Mouse (Mus musculus) left cerebral cortex, postnatal 36 days (tissue): ENCODE measurements around the gene Pafah1b1. TPM values are rescaled to one million over a fixed set of nuclear protein-coding genes. Genes with fewer than 3 reads are reported as not detected.

Experiments
- DNase-seq, 2 experiments: peaks; one replicate each; pipeline ENCODE4 v3.0.0; 2021 to 2022; ENCODE audit warnings: low spot score in 2 of 2, mixed read lengths in 1 of 2
- intact Hi-C: fragments of 180-260 bp; cut with DNase I; formaldehyde crosslinking; loops from one replicate; pipeline ENCODE4 v1.15.1; 2025
- total RNA-seq, 2 experiments: library from RNA; stranded (reverse); gene quantifications; 2 replicates each; pipeline ENCODE4 v1.2.3; 2021

Pafah1b1 gene
- total RNA-seq, 2 experiments from 2014 or later: 389 to 402 TPM

- intact Hi-C loops: loop anchor here (5.0 kb wide), 2 partner anchors 133 to 193 kb away; partner anchors contain the start of genes Mettl16 and Mnt
- DNase-seq: no peak
Observed at GRCm38 (mm10) chr11:74638791-74639411, 85.6 kb downstream of the Pafah1b1 start.

GRCm38 (mm10) chr11:74637971-74638790, 86.3 kb downstream of the Pafah1b1 start:
- intact Hi-C loops: loop anchor here (5.0 kb wide), 2 partner anchors 134 to 194 kb away; partner anchors contain the start of genes Mettl16 and Mnt
- DNase-seq: peak; percentile 74 to 82

DNA sequence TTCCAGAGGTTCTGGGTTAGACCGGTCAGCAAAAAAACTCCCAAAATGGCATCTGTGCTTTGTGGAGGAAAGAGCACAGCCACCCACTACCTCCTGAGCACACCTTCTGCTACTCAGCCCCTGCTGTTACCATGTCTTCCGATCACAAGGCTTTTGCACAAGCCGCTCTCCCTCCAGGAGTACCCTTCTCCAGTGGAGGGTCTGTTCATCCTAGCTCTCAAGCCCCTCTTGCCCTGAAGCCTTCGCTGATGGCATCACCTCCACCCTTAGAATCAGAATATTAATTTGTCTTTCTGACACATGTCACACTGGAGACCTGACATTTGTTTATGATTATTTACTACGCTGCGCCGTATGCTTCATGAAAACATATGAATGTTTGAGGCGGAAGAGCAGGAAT, 87.0 kb downstream of the Pafah1b1 start:
- no peak for DNase-seq
- intact Hi-C loops: loop anchor here (5.0 kb wide), 2 partner anchors 135 to 195 kb away; partner anchors contain the start of genes Mettl16 and Mnt

GRCm38 (mm10) chr11:74634490-74635275, 89.8 kb downstream of the Pafah1b1 start:
- peak; percentile 46 to 65 for DNase-seq
- intact Hi-C loops: loop anchor here (5.0 kb wide), 2 partner anchors 138 to 198 kb away; partner anchors contain the start of genes Mettl16 and Mnt

DNA sequence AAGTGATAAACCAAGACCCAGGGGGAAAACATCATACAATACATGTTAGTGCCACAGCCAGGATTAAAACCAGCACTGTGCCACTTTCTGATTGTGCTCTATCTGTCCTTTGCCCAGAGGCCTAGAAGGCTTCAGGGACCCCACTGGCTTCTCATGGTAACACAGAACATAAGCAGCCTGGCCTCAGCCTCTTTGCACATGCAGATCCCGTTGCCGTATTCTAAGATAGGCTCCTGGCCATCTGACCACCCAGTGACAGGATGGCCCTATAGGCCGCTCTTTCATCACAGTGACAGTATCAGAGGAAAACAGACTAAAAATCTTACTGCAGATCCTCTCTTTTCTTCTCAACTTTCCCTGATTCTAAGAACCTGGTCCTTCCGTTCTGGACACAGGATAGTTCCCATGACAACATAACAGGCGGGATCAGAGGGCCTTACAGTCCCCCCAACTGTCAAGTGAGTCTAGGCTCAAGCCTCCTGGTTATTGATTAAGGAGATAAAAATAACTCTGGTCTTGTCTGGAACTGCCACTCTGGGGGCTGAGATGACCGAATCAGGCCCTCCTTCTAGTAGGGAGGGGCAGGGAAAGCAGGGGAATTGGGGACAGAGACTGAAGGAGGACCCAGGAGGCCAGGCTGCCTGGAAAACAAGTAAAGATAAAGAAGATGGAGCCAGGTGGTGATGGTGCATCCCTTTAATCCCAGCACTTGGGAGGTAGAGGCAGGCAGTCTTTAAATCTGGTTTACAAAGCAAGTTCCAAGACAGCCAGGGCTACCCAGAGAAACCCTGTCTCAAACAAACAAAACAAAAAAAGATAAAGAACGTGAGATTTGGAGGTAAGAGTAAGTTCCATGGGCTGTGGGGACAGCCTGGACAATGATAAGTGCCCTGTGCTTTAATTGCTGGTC, 92.3 kb downstream of the Pafah1b1 start:
- intact Hi-C loops: no loop called here
- DNase-seq: no peak

GRCm38 (mm10) chr11:74627481-74627880, 97.0 kb downstream of the Pafah1b1 start:
- intact Hi-C loops: no loop called here
- DNase-seq: no peak

DNA sequence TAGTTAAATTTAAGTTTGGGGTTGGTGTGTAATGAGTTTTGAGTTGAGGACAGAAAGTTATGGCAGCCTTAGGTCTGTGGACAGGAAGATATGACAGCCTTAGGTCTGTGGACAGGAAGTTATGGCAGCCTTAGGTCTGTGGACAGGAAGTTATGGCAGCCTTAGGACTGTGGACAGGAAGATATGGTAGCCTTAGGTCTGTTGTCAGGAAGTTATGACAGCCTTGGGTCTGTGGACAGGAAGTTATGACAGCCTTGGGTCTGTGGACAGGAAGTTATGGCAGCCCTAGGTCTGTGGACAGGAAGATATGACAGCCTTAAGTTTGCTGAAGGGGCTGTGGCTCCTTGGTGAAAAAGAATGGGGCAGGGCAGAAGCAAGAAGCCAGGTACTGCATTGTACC, 99.1 kb downstream of the Pafah1b1 start:
- no peak for DNase-seq
- intact Hi-C loops: no loop called here

Other genes with a start within 250 kb of the Pafah1b1 start
- 100 to 1,000 TPM; 179 to 210 TPM for gene Rap1gap2, start 113.8 kb downstream of the Pafah1b1 start, total RNA-seq
- gene Ccdc92b, start 105.1 kb downstream of the Pafah1b1 start, total RNA-seq: 10 to 100 TPM; 28.5 to 31.2 TPM
- 10 to 100 TPM; 64.4 to 64.7 TPM for gene Cluh, start 75.2 kb downstream of the Pafah1b1 start, total RNA-seq
- 10 to 100 TPM; 19.8 to 26.7 TPM for gene Mettl16, start 46.2 kb upstream of the Pafah1b1 start, total RNA-seq
- gene Mnt, start 106.2 kb upstream of the Pafah1b1 start, total RNA-seq: 10 to 100 TPM; 31.5 to 31.7 TPM
- 10 to 100 TPM; 80.2 to 81.6 TPM for gene Sgsm2, start 172.4 kb upstream of the Pafah1b1 start, total RNA-seq
- gene Tsr1, start 173.4 kb upstream of the Pafah1b1 start, total RNA-seq: 10 to 100 TPM; 25.7 to 31.4 TPM
- 10 to 100 TPM; 27.2 to 31.2 TPM for gene Smg6, start 201.2 kb upstream of the Pafah1b1 start, total RNA-seq
- gene Srr, start 201.3 kb upstream of the Pafah1b1 start, total RNA-seq: 10 to 100 TPM; 86.2 to 88.2 TPM